Mouse (Mus musculus) olfactory bulb, adult 2 months (tissue): ENCODE results near the gene Gm19935.

Experiments used
- CTCF ChIP-seq: fragments of 200-500 bp; IDR thresholded peaks from 2 replicates; pipeline ENCODE4 v1.5.1; 2012; ENCODE audit warnings: low read depth, mild to moderate bottlenecking, low read length, moderate library complexity; ENCODE audit not compliant: insufficient read depth
- POLR2A ChIP-seq: fragments of 200-500 bp; IDR thresholded peaks from 2 replicates; pipeline ENCODE4 v1.6.1; 2012; ENCODE audit warnings: mild to moderate bottlenecking, low read depth, low read length, moderate library complexity; ENCODE audit not compliant: insufficient read depth

DNA sequence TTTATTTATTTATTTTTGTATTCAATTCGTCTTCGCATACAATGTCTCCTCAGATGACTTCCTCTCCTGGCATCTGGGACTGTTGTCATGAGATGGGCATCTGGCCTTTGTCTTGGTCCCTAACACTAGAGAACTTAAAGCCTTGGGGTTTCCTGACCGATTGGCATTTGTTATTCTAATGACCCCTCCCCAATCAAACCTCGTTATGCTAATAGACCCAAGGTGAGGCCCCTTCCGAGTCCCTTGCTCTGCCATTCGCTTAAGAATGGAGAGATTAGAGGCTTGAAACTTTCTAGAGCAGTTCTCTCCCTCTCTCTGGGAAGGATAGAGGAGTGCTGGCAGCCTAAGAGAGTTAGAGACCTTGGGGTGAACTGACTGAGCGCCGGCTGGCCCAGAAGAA is 34.4 kb upstream of the Gm19935 start:
- no peak for TF ChIP-seq CTCF
- no peak for TF ChIP-seq POLR2A
